Mouse (Mus musculus): ENCODE results near the gene Dnah17.

DNA sequence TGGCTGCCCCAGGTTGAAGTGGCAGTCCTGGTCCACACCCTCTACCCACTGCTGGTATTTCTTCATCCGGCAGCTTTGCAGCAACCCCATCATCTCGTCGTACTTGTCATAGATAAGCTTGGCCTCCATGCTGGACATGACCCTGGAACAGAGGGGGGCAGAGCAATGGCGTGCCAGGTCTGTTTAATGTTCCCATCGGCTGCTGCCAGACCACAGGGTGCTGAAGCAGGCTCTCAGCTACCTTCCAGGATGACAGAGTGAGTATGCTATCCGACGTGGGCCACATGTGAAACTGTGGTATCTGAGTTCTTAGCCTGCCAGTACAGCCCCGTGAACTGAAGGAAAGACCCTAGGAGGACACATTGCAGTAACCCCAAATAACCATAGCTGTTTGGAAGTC is 11.7 kb downstream of the Dnah17 start:
- no peak for TF ChIP-seq HCFC1 (IDR thresholded peaks at IDR 0.05; ENCODE audit: borderline replicate concordance, insufficient read depth, low read length)
- TF ChIP-seq MAFK (IDR thresholded peaks at IDR 0.05; ENCODE audit: insufficient read depth, low read depth, low read length), result no peak

Measured in ES-E14 (cell line).